Mouse (Mus musculus): ENCODE data around the gene Zfp652. TPM values are rescaled to one million over a fixed set of nuclear protein-coding genes. Genes with fewer than 3 reads are reported as not detected.
A peak's percentile ranks its signal among the peaks of the same experiment; 100 is the strongest.

Gene Zfp652
- polyA plus RNA-seq, 1 experiment from 2014 or later = 24.1 TPM

GRCm38 (mm10) chr11:95843421-95843950 is 131.0 kb downstream of the Zfp652 start:
- 0 out of 2 replicates have a peak overlapping the region, but pooled peaks have one; percentile 68 for H3K27ac ChIP-seq
- no peaks in the 10 kb centered on the region for H3K9me3 ChIP-seq
- no peak for ATAC-seq (ENCODE audit: borderline replicate concordance, extremely low read depth, low FRiP score, low TSS enrichment)
- peaks cover 5% of the 10 kb centered on the region for H3K4me1 ChIP-seq
- H3K4me2 ChIP-seq = peak overlapping the region; percentile 9; the same call in 1 of the 2 replicates
- no peaks in the 10 kb centered on the region for H3K36me3 ChIP-seq
- no peaks in the 10 kb centered on the region for H3K27me3 ChIP-seq
- H3K4me3 ChIP-seq = no peak overlapping the region
- 45% methylated on average over 6 of the region's 6 CpGs for WGBS
- H3K9ac ChIP-seq = no peak overlapping the region

- H3K4me1 ChIP-seq = no peaks in the 10 kb centered on the region; the same call in 1 of the 2 replicates
- no peaks in the 10 kb centered on the region for H3K27me3 ChIP-seq
- 68% methylated on average over 4 of the region's 4 CpGs for WGBS
- no peaks in the 10 kb centered on the region for H3K36me3 ChIP-seq
- no peak overlapping the region for H3K9ac ChIP-seq
- no peak overlapping the region for H3K4me2 ChIP-seq
- no peaks in the 10 kb centered on the region for H3K9me3 ChIP-seq
- ATAC-seq (ENCODE audit: borderline replicate concordance, extremely low read depth, low FRiP score, low TSS enrichment) = no peak
- no peak overlapping the region for H3K27ac ChIP-seq
- H3K4me3 ChIP-seq = no peak overlapping the region
Measured at GRCm38 (mm10) chr11:95844935-95845334, 132.5 kb downstream of the Zfp652 start.

GRCm38 (mm10) chr11:95850898-95851297 is 138.4 kb downstream of the Zfp652 start:
- ATAC-seq (ENCODE audit: borderline replicate concordance, extremely low read depth, low FRiP score, low TSS enrichment) = no peak
- WGBS = 74% methylated on average over 2 of the region's 2 CpGs
- no peak overlapping the region for H3K4me2 ChIP-seq
- H3K4me3 ChIP-seq = no peak overlapping the region
- no peaks in the 10 kb centered on the region for H3K36me3 ChIP-seq
- H3K27ac ChIP-seq = no peak overlapping the region
- no peaks in the 10 kb centered on the region for H3K4me1 ChIP-seq
- no peak overlapping the region for H3K9ac ChIP-seq
- 0 out of 2 replicates have a peak, but pooled peaks cover 4% of the 10 kb centered on the region for H3K27me3 ChIP-seq
- H3K9me3 ChIP-seq = no peaks in the 10 kb centered on the region

- no peak overlapping the region for H3K4me2 ChIP-seq
Measured at GRCm38 (mm10) chr11:95853684-95854083, 141.2 kb downstream of the Zfp652 start.

GRCm38 (mm10) chr11:95857306-95857705 is 144.8 kb downstream of the Zfp652 start:
- no peaks in the 10 kb centered on the region for H3K27me3 ChIP-seq
- WGBS = 77% methylated on average over 4 of the region's 4 CpGs
- ATAC-seq (ENCODE audit: borderline replicate concordance, extremely low read depth, low FRiP score, low TSS enrichment) = no peak

More at GRCm38 (mm10) chr11:95853684-95854083, 141.2 kb downstream of the Zfp652 start:
- Histone ChIP-seq H3K27ac (no peak overlapping the region), H3K4me1 (peaks cover 8% of the 10 kb centered on the region), H3K36me3 (no peaks in the 10 kb centered on the region), H3K27me3 (0 out of 2 replicates have a peak, but pooled peaks cover 4% of the 10 kb centered on the region), H3K9me3 (no peaks in the 10 kb centered on the region), H3K4me3 (no peak overlapping the region), H3K9ac (no peak overlapping the region)
- WGBS = 45% methylated on average over 5 of the region's 5 CpGs
- no peak for ATAC-seq (ENCODE audit: borderline replicate concordance, extremely low read depth, low FRiP score, low TSS enrichment)

GRCm38 (mm10) chr11:95857716-95858527 is 145.4 kb downstream of the Zfp652 start:
- Histone ChIP-seq H3K27ac (peak overlapping the region; percentile 96), H3K4me2 (peak overlapping the region; percentile 77), H3K4me3 (peak overlapping the region; percentile 72), H3K9ac (peak overlapping the region; percentile 68), H3K36me3 (no peaks in the 10 kb centered on the region), H3K9me3 (no peaks in the 10 kb centered on the region), H3K27me3 (no peaks in the 10 kb centered on the region), H3K4me1 (peaks cover 15% of the 10 kb centered on the region)
- WGBS = 17% methylated on average over 21 of the region's 21 CpGs
- peak; percentile 5; the same call in 1 of the 2 replicates for ATAC-seq (ENCODE audit: borderline replicate concordance, extremely low read depth, low FRiP score, low TSS enrichment)

More at GRCm38 (mm10) chr11:95857306-95857705, 144.8 kb downstream of the Zfp652 start:
- Histone ChIP-seq H3K9me3 (no peaks in the 10 kb centered on the region), H3K4me3 (no peak overlapping the region), H3K9ac (no peak overlapping the region), H3K36me3 (no peaks in the 10 kb centered on the region), H3K4me2 (0 out of 2 replicates have a peak overlapping the region, but pooled peaks have one; percentile 77), H3K27ac (no peak overlapping the region), H3K4me1 (peaks cover 15% of the 10 kb centered on the region)

GRCm38 (mm10) chr11:95858528-95859467 is 146.3 kb downstream of the Zfp652 start:
- Histone ChIP-seq H3K36me3 (no peaks in the 10 kb centered on the region), H3K9me3 (no peaks in the 10 kb centered on the region), H3K4me1 (peaks cover 15% of the 10 kb centered on the region), H3K4me2 (peak overlapping the region; percentile 77), H3K4me3 (peak overlapping the region; percentile 72), H3K9ac (peak overlapping the region; percentile 68), H3K27me3 (no peaks in the 10 kb centered on the region), H3K27ac (peak overlapping the region; percentile 96)
- peak; percentile 99 for ATAC-seq (ENCODE audit: borderline replicate concordance, extremely low read depth, low FRiP score, low TSS enrichment)
- under 1% methylated on average over 58 of the region's 58 CpGs for WGBS

GRCm38 (mm10) chr11:95859468-95859855 is 147.0 kb downstream of the Zfp652 start:
- no peaks in the 10 kb centered on the region for H3K36me3 ChIP-seq
- peak; percentile 38; the same call in 1 of the 2 replicates for ATAC-seq (ENCODE audit: borderline replicate concordance, extremely low read depth, low FRiP score, low TSS enrichment)
- peak overlapping the region; percentile 72 for H3K4me3 ChIP-seq
- H3K4me2 ChIP-seq = peak overlapping the region; percentile 77
- no peaks in the 10 kb centered on the region for H3K27me3 ChIP-seq
- H3K9ac ChIP-seq = peak overlapping the region; percentile 60
- H3K27ac ChIP-seq = peak overlapping the region; percentile 96
- under 1% methylated on average over 35 of the region's 35 CpGs for WGBS
- H3K9me3 ChIP-seq = no peaks in the 10 kb centered on the region
- peaks cover 15% of the 10 kb centered on the region for H3K4me1 ChIP-seq

- Histone ChIP-seq H3K36me3 (no peaks in the 10 kb centered on the region), H3K4me1 (peaks cover 15% of the 10 kb centered on the region), H3K27me3 (no peaks in the 10 kb centered on the region), H3K4me3 (peak overlapping the region; percentile 72), H3K27ac (peak overlapping the region; percentile 96; the same call in 1 of the 2 replicates), H3K4me2 (peak overlapping the region; percentile 77), H3K9me3 (no peaks in the 10 kb centered on the region), H3K9ac (peak overlapping the region; percentile 60)
- WGBS = 10% methylated on average over 3 of the region's 3 CpGs
- no peak for ATAC-seq (ENCODE audit: borderline replicate concordance, extremely low read depth, low FRiP score, low TSS enrichment)
Measured at GRCm38 (mm10) chr11:95860071-95860490, 147.6 kb downstream of the Zfp652 start.

GRCm38 (mm10) chr11:95861397-95861796 is 148.9 kb downstream of the Zfp652 start:
- Histone ChIP-seq H3K9ac (no peak overlapping the region), H3K9me3 (no peaks in the 10 kb centered on the region), H3K27ac (no peak overlapping the region), H3K4me1 (peaks cover 15% of the 10 kb centered on the region), H3K36me3 (no peaks in the 10 kb centered on the region), H3K4me3 (no peak overlapping the region), H3K27me3 (no peaks in the 10 kb centered on the region), H3K4me2 (no peak overlapping the region)
- no peak for ATAC-seq (ENCODE audit: borderline replicate concordance, extremely low read depth, low FRiP score, low TSS enrichment)
- 94% methylated on average over 8 of the region's 8 CpGs for WGBS

GRCm38 (mm10) chr11:95869442-95869841 is 157.0 kb downstream of the Zfp652 start:
- H3K4me1 ChIP-seq = no peaks in the 10 kb centered on the region
- 55% methylated on average over 4 of the region's 4 CpGs for WGBS
- no peak overlapping the region for H3K4me2 ChIP-seq
- no peak overlapping the region for H3K27ac ChIP-seq
- no peaks in the 10 kb centered on the region for H3K9me3 ChIP-seq
- no peak overlapping the region for H3K4me3 ChIP-seq
- H3K9ac ChIP-seq = no peak overlapping the region
- H3K27me3 ChIP-seq = no peaks in the 10 kb centered on the region
- H3K36me3 ChIP-seq = no peaks in the 10 kb centered on the region
- ATAC-seq (ENCODE audit: borderline replicate concordance, extremely low read depth, low FRiP score, low TSS enrichment) = no peak

Measured in lung, embryonic 15.5 days (tissue).